ENCODE assay signal across 27 mouse cellular contexts in the genomic region with DNA sequence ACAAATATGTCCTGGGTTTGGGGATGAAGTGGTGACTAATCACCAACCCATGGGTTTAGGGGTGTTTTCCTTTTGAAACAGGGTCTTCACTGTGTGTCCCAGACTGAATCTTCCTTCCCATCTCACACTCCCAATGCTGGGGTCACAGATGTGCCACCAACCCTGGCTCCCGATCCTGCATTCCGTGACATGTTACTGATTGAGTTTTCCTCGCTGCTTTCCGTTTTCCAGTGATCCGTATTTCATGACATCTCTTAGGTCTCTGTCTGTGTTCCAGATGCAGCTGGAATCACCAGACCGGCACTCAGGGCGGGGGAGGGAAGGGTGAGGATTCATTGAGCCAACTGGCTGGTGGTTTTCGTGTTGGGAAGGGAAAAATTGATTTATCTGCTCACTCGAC.
A peak's percentile ranks its signal among the peaks of the same experiment; 100 is the strongest.
DNase-seq lines count a peak whose midpoint lies in the region; ATAC-seq and TF ChIP-seq lines count a peak whose summit lies in the region.
"Had no signal": no experiment of that assay in that cellular context is flagged by ENCODE, and none has a peak within 500 bp of the region (broad histone marks: within the 10 kb centered on the region; RNA-seq: fewer than 3 reads in every experiment).

No protein-coding gene starts in this region.

- H3K4me1 ChIP-seq in forebrain, embryonic 10.5 days: peaks cover 35% of the 10 kb centered on the region
- peaks cover 18% of the 10 kb centered on the region for H3K4me1 ChIP-seq in forebrain, embryonic 12.5 days
- peaks cover 17% of the 10 kb centered on the region for H3K4me1 ChIP-seq in kidney, postnatal 0 days (replicated peaks; ENCODE audit: insufficient read depth, low read length)
- H3K4me1 ChIP-seq in embryonic facial prominence, embryonic 12.5 days: peaks cover 35% of the 10 kb centered on the region
- peaks cover 43% of the 10 kb centered on the region for H3K4me1 ChIP-seq in limb, embryonic 10.5 days

- no peak overlapping the region for H3K9ac ChIP-seq in forebrain, embryonic 12.5 days
- H3K9ac ChIP-seq in kidney, postnatal 0 days (ENCODE audit: low read depth, low read length): no peak overlapping the region
- no peak overlapping the region for H3K9ac ChIP-seq in embryonic facial prominence, embryonic 12.5 days
- H3K9ac ChIP-seq: forebrain, embryonic 13.5 days; hindbrain, embryonic 13.5 days; limb, embryonic 13.5 days; liver, embryonic 12.5 days; liver, postnatal 0 days; midbrain, embryonic 13.5 days; neural tube, embryonic 13.5 days had no signal

- no peak for TF ChIP-seq CTCF in kidney, postnatal 0 days (IDR thresholded peaks at IDR 0.05; ENCODE audit: low read depth)

- DNase-seq in forebrain, embryonic 10.5 days (ENCODE audit: extremely low spot score, low spot score): no peak
- peak; percentile 46 for DNase-seq in kidney, postnatal 0 days (ENCODE audit: low spot score)
- DNase-seq in kidney, adult 18-20 months: no peak
- no peak for DNase-seq in limb, embryonic 10.5 days (ENCODE audit: low spot score)
- DNase-seq in thymus, postnatal 25 days: no peak
- DNase-seq: adrenal gland, adult 8-10 months; cerebellum, adult 8-10 months; cerebellum, postnatal 36 days; heart, postnatal 36 days; kidney, adult 11 months; kidney, postnatal 14 days; liver, postnatal 0 days; right cerebral cortex, postnatal 4 days; thymus, adult 18-20 months had no signal

- H3K27ac ChIP-seq in forebrain, embryonic 10.5 days: 0 out of 2 replicates have a peak overlapping the region, but pooled peaks have one; percentile 80
- no peak overlapping the region for H3K27ac ChIP-seq in forebrain, embryonic 12.5 days
- H3K27ac ChIP-seq in kidney, postnatal 0 days: no peak overlapping the region
- 0 out of 2 replicates have a peak overlapping the region, but pooled peaks have one; percentile 85 for H3K27ac ChIP-seq in embryonic facial prominence, embryonic 12.5 days
- H3K27ac ChIP-seq in limb, embryonic 10.5 days: peak overlapping the region; percentile 84
- H3K27ac ChIP-seq: forebrain, embryonic 13.5 days; hindbrain, embryonic 13.5 days; liver, embryonic 12.5 days; macrophage; midbrain, embryonic 13.5 days; neural tube, embryonic 13.5 days; stomach, postnatal 0 days had no signal

- ATAC-seq in forebrain, embryonic 12.5 days (ENCODE audit: low FRiP score): no peak
- no peak; the same call in 1 of the 2 replicates for ATAC-seq in kidney, postnatal 0 days (replicated peaks; ENCODE audit: low FRiP score, low read depth)
- no peak for ATAC-seq in embryonic facial prominence, embryonic 12.5 days (ENCODE audit: insufficient number of reproducible peaks, insufficient read depth, low FRiP score, low TSS enrichment)
- ATAC-seq: forebrain, embryonic 13.5 days; liver, embryonic 12.5 days; liver, postnatal 0 days; midbrain, embryonic 13.5 days had no signal

- H3K27me3 ChIP-seq in forebrain, embryonic 10.5 days (ENCODE audit: poor library complexity, severe bottlenecking): peaks cover 96% of the 10 kb centered on the region
- H3K27me3 ChIP-seq in forebrain, embryonic 12.5 days: peaks cover 63% of the 10 kb centered on the region
- 0 out of 2 replicates have a peak, but pooled peaks cover 3% of the 10 kb centered on the region for H3K27me3 ChIP-seq in kidney, postnatal 0 days (ENCODE audit: insufficient read depth, low read length)
- H3K27me3 ChIP-seq in embryonic facial prominence, embryonic 12.5 days: 0 out of 2 replicates have a peak, but pooled peaks cover 4% of the 10 kb centered on the region
- H3K27me3 ChIP-seq in limb, embryonic 10.5 days (ENCODE audit: low read depth, poor library complexity, severe bottlenecking): peaks cover 22% of the 10 kb centered on the region

- 74% methylated on average over 9 of the region's 9 CpGs for WGBS in forebrain, embryonic 10.5 days
- WGBS in forebrain, embryonic 12.5 days: 85% methylated on average over 9 of the region's 9 CpGs
- WGBS in kidney, postnatal 0 days: 47% methylated on average over 9 of the region's 9 CpGs
- 46% methylated on average over 9 of the region's 9 CpGs for WGBS in embryonic facial prominence, embryonic 12.5 days
- 43% methylated on average over 9 of the region's 9 CpGs for WGBS in limb, embryonic 10.5 days

- H3K4me2 ChIP-seq in forebrain, embryonic 12.5 days: no peak overlapping the region
- no peak overlapping the region for H3K4me2 ChIP-seq in kidney, postnatal 0 days (ENCODE audit: low read length)
- H3K4me2 ChIP-seq in embryonic facial prominence, embryonic 12.5 days (replicated peaks): no peak overlapping the region
- H3K4me2 ChIP-seq: forebrain, embryonic 13.5 days; heart, embryonic 11.5 days; hindbrain, embryonic 13.5 days; liver, embryonic 12.5 days; midbrain, embryonic 13.5 days; neural tube, embryonic 13.5 days had no signal

- no peak overlapping the region for H3K4me3 ChIP-seq in forebrain, embryonic 10.5 days
- no peak overlapping the region for H3K4me3 ChIP-seq in forebrain, embryonic 12.5 days (replicated peaks)
- no peak overlapping the region for H3K4me3 ChIP-seq in kidney, postnatal 0 days (replicated peaks; ENCODE audit: low read depth, low read length)
- no peak overlapping the region for H3K4me3 ChIP-seq in embryonic facial prominence, embryonic 12.5 days
- H3K4me3 ChIP-seq in limb, embryonic 10.5 days: no peak overlapping the region
- H3K4me3 ChIP-seq: erythroblast, embryonic 14.5 days; forebrain, embryonic 13.5 days; hindbrain, embryonic 13.5 days; limb, embryonic 13.5 days; liver, embryonic 12.5 days; midbrain, embryonic 13.5 days; neural tube, embryonic 13.5 days had no signal

- H3K9me3 ChIP-seq in forebrain, embryonic 10.5 days: no peaks in the 10 kb centered on the region
- no peaks in the 10 kb centered on the region for H3K9me3 ChIP-seq in forebrain, embryonic 12.5 days
- no peaks in the 10 kb centered on the region for H3K9me3 ChIP-seq in kidney, postnatal 0 days (replicated peaks; ENCODE audit: low read length)
- no peaks in the 10 kb centered on the region for H3K9me3 ChIP-seq in embryonic facial prominence, embryonic 12.5 days
- no peaks in the 10 kb centered on the region for H3K9me3 ChIP-seq in limb, embryonic 10.5 days (replicated peaks)
- H3K9me3 ChIP-seq: forebrain, embryonic 13.5 days; G1E; hindbrain, embryonic 13.5 days; limb, embryonic 13.5 days; liver, embryonic 12.5 days; midbrain, embryonic 13.5 days; neural tube, embryonic 13.5 days had no signal

- no peaks in the 10 kb centered on the region for H3K36me3 ChIP-seq in forebrain, embryonic 10.5 days (replicated peaks)
- H3K36me3 ChIP-seq in forebrain, embryonic 12.5 days (replicated peaks): no peaks in the 10 kb centered on the region
- H3K36me3 ChIP-seq in kidney, postnatal 0 days (ENCODE audit: insufficient read depth, low read length): no peaks in the 10 kb centered on the region
- no peaks in the 10 kb centered on the region for H3K36me3 ChIP-seq in embryonic facial prominence, embryonic 12.5 days
- no peaks in the 10 kb centered on the region for H3K36me3 ChIP-seq in limb, embryonic 10.5 days
- H3K36me3 ChIP-seq: G1E; hindbrain, embryonic 13.5 days; limb, embryonic 13.5 days; liver, embryonic 12.5 days; midbrain, embryonic 13.5 days; neural tube, embryonic 13.5 days had no signal

Comparison
In these comparisons a context has a peak if more than half of its experiments do, and no peak if none do; other contexts are left out.
1. H3K27ac ChIP-seq: peak in forebrain, embryonic 10.5 days (single experiment), embryonic facial prominence, embryonic 12.5 days (single experiment) and limb, embryonic 10.5 days (single experiment); none in forebrain, embryonic 12.5 days (single experiment) and kidney, postnatal 0 days (single experiment).